Mouse (Mus musculus): ENCODE data around the gene Ccdc169.
"Not testable (repeated sequence)": the region's sequence is repeated elsewhere in the genome, so short reads cannot be mapped to it uniquely, and the experiment has no call there.

Gene Ccdc169

GRCm38 (mm10) chr3:55193351-55193750 lies 56.2 kb downstream of the Ccdc169 start:
- no peak for DNase-seq (ENCODE audit: low read depth in 2 of 2, low spot score in 2 of 2)

GRCm38 (mm10) chr3:55194792-55195191 lies 57.7 kb downstream of the Ccdc169 start:
- no peak for DNase-seq (ENCODE audit: low read depth in 2 of 2, low spot score in 2 of 2)

- no peak for DNase-seq (ENCODE audit: low read depth in 2 of 2, low spot score in 2 of 2)
These were observed 58.6 kb downstream of the Ccdc169 start for GRCm38 (mm10) chr3:55195581-55196327.

GRCm38 (mm10) chr3:55196328-55196710 lies 59.2 kb downstream of the Ccdc169 start:
- DNase-seq (ENCODE audit: low read depth in 2 of 2, low spot score in 2 of 2) = no peak

GRCm38 (mm10) chr3:55203621-55204020 lies 66.5 kb downstream of the Ccdc169 start:
- not testable (repeated sequence) for DNase-seq (ENCODE audit: low read depth in 2 of 2, low spot score in 2 of 2)

GRCm38 (mm10) chr3:55206413-55206812 lies 69.3 kb downstream of the Ccdc169 start:
- DNase-seq (ENCODE audit: low read depth in 2 of 2, low spot score in 2 of 2) = no peak

- no peak for DNase-seq (ENCODE audit: low read depth in 2 of 2, low spot score in 2 of 2)
These were observed 70.5 kb downstream of the Ccdc169 start for GRCm38 (mm10) chr3:55207665-55208064.

- DNase-seq (ENCODE audit: low read depth in 2 of 2, low spot score in 2 of 2) = no peak
These were observed 75.1 kb downstream of the Ccdc169 start for GRCm38 (mm10) chr3:55212254-55212653.

- DNase-seq (ENCODE audit: low read depth in 2 of 2, low spot score in 2 of 2) = no peak
These were observed 76.6 kb downstream of the Ccdc169 start for GRCm38 (mm10) chr3:55213785-55214184.

GRCm38 (mm10) chr3:55214413-55214812 lies 77.3 kb downstream of the Ccdc169 start:
- DNase-seq (ENCODE audit: low read depth in 2 of 2, low spot score in 2 of 2) = no peak

- DNase-seq (ENCODE audit: low read depth in 2 of 2, low spot score in 2 of 2) = no peak
These were observed 85.4 kb downstream of the Ccdc169 start for GRCm38 (mm10) chr3:55222502-55222901.
